Mouse (Mus musculus) forebrain, embryonic 16.5 days (tissue): ENCODE results near the gene Specc1. TPM values are rescaled to one million over a fixed set of nuclear protein-coding genes. Genes with fewer than 3 reads are reported as not detected.

Source experiments
- ATAC-seq: fragments of 200-750 bp; cut with Nextera tagmentation; 2 replicates; pipeline ENCODE4 v1.8.0; 2017; ENCODE audit warnings: mild to moderate bottlenecking, moderate library complexity
- H3K27ac ChIP-seq: fragments of 300-500 bp; sonication (generic); 2 replicates; pipeline ENCODE4 v1.5.1; 2014; ENCODE audit warnings: low read length, control low read depth
- H3K27me3 ChIP-seq: fragments of 300-500 bp; sonication (generic); replicated peaks from 2 replicates; pipeline ENCODE4 v1.6.1; 2014; ENCODE audit warnings: low read length; ENCODE audit not compliant: control insufficient read depth, insufficient read depth
- H3K36me3 ChIP-seq: fragments of 300-500 bp; sonication (generic); 2 replicates; pipeline ENCODE4 v1.6.1; 2014; ENCODE audit not compliant: control insufficient read depth, insufficient read depth
- H3K4me1 ChIP-seq: fragments of 300-500 bp; sonication (generic); replicated peaks from 2 replicates; pipeline ENCODE4 v1.6.1; 2014; ENCODE audit warnings: low read length; ENCODE audit not compliant: control insufficient read depth, insufficient read depth
- H3K4me2 ChIP-seq: fragments of 300-500 bp; sonication (generic); 2 replicates; pipeline ENCODE4 v1.6.1; 2014; ENCODE audit warnings: mild to moderate bottlenecking, low read length, control low read depth
- H3K4me3 ChIP-seq: fragments of 300-500 bp; sonication (generic); replicated peaks from 2 replicates; pipeline ENCODE4 v1.5.1; 2014; ENCODE audit warnings: mild to moderate bottlenecking, low read length, control low read depth
- H3K9ac ChIP-seq: fragments of 300-500 bp; sonication (generic); replicated peaks from 2 replicates; pipeline ENCODE4 v1.6.1; 2014; ENCODE audit warnings: low read depth, low read length, control low read depth
- H3K9me3 ChIP-seq: fragments of 300-500 bp; sonication (generic); 2 replicates; pipeline ENCODE4 v1.6.1; 2016; ENCODE audit warnings: low read length; ENCODE audit not compliant: control insufficient read depth
- WGBS: fragments of 180-500 bp; shearing (Covaris S2); extraction: QIAGEN DNeasy Blood & Tissue Kit; methylation state at CpG from one replicate; pipeline ENCODE4 v1.1.7; 2014; 5-methylcytosine and 5-hydroxymethylcytosine counted together
- polyA plus RNA-seq: library from polyadenylated mRNA; unstranded; fragments of >200 nt; fragmentation: Nextera tagmentation; extraction: Ambion mirVana; gene quantifications from 2 replicates; pipeline ENCODE4 v1.2.1, GENCODE M21; 2015

Gene Specc1
- polyA plus RNA-seq, 1 experiment from 2014 or later, result 9.4 TPM

DNA sequence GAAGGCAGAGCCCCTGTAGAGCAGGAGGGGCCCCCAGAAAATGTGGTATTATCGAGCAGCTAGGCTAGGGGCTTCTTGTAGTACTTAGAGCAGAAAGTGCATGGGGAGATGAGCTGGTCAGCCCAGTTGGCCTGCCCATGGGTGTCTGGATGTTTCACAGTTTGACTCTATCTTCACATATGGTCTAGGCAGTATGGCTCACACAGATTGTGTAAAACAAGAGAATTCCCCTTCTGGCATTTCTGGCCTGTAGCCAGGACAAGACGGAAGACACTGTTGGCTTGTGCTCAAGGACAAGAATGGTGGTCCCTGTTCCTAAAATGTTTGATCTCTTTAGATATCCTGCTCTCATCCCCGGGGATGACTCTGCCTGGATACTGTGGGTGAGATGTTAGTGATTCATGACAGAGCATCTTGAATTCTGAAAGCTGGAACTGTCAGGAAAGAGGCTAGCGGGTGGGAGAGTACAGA lies 69.8 kb downstream of the Specc1 start:
- Histone ChIP-seq H3K27ac (no peak overlapping the region), H3K4me1 (peaks cover 25% of the 10 kb centered on the region), H3K4me2 (no peak overlapping the region), H3K36me3 (no peaks in the 10 kb centered on the region), H3K9me3 (no peaks in the 10 kb centered on the region), H3K4me3 (no peak overlapping the region), H3K27me3 (no peaks in the 10 kb centered on the region), H3K9ac (no peak overlapping the region)
- no peak for ATAC-seq
- 60% methylated on average over 4 of the region's 4 CpGs for WGBS

DNA sequence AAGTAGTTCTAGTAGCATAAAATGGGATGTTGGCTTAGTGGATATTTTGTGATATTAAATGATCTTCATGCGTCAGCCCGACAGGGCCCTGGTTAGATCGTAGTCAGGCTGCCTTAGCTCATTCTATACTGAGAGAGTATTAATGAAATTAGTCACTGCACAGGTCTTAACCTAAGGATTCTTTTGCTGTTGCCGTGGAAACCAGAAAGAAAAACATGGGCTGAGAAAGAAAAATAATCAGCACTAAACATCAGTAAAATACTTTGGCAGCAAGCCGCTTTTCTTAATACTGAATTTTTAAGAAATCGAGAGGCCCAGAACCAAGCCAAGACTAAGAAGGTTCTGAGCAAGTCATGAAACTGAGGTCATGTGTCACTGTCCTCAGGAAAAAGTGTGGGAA lies 70.7 kb downstream of the Specc1 start:
- Histone ChIP-seq H3K27ac (no peak overlapping the region), H3K4me1 (peaks cover 25% of the 10 kb centered on the region), H3K9ac (no peak overlapping the region), H3K4me2 (no peak overlapping the region), H3K4me3 (no peak overlapping the region), H3K36me3 (no peaks in the 10 kb centered on the region), H3K9me3 (no peaks in the 10 kb centered on the region), H3K27me3 (no peaks in the 10 kb centered on the region)
- 66% methylated on average over 6 of the region's 6 CpGs for WGBS
- ATAC-seq, result no peak

DNA sequence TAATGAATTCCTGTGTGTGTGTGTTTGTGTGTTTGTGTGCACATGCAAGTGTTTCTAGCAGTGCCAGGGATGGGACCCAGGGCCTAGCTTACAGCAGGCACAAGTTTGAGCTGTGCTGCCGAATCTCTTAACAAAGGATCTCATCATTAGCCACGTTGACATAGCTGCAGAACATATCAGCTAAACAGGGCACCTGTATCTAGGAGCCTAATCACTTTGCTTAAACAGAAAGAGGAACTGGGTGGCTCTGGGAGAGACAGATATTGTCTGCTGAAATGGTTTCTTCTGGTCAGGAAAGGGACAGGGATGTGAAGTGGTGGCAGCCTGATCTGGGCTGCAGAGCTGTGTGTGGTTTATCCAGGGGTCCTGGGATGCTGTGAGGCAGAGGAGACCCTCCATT lies 71.1 kb downstream of the Specc1 start:
- H3K4me2 ChIP-seq, result no peak overlapping the region
- WGBS, result 41% methylated on average over 2 of the region's 2 CpGs
- H3K4me1 ChIP-seq, result peaks cover 25% of the 10 kb centered on the region
- H3K36me3 ChIP-seq, result no peaks in the 10 kb centered on the region
- no peaks in the 10 kb centered on the region for H3K27me3 ChIP-seq
- no peak overlapping the region for H3K9ac ChIP-seq
- ATAC-seq, result no peak
- no peak overlapping the region for H3K4me3 ChIP-seq
- no peaks in the 10 kb centered on the region for H3K9me3 ChIP-seq
- no peak overlapping the region for H3K27ac ChIP-seq

DNA sequence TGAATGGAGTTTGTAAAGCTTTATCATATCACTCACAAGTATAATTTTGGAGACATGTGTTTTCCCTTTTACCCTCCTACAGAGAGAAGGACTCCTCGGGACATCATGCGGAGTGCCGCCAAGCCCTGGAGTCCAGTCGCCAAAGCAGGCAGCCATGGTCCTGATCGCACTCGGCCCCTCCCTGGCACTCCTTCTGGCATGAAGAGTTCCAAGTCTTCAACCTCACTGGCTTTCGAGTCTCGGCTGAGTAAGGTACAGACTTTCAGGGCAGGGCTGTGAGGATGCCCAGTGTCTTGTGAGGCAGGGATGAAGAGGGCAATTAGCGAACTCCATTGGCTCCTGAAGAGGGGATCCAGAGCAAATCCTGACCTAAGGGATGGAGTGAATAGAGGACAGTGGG lies 72.6 kb downstream of the Specc1 start:
- Histone ChIP-seq H3K9ac (no peak overlapping the region), H3K36me3 (no peaks in the 10 kb centered on the region), H3K4me3 (no peak overlapping the region), H3K27me3 (no peaks in the 10 kb centered on the region), H3K9me3 (no peaks in the 10 kb centered on the region), H3K4me1 (peaks cover 21% of the 10 kb centered on the region), H3K27ac (no peak overlapping the region), H3K4me2 (no peak overlapping the region)
- whole genome bisulfite sequencing, result 82% methylated on average over 9 of the region's 9 CpGs
- no peak for ATAC-seq

DNA sequence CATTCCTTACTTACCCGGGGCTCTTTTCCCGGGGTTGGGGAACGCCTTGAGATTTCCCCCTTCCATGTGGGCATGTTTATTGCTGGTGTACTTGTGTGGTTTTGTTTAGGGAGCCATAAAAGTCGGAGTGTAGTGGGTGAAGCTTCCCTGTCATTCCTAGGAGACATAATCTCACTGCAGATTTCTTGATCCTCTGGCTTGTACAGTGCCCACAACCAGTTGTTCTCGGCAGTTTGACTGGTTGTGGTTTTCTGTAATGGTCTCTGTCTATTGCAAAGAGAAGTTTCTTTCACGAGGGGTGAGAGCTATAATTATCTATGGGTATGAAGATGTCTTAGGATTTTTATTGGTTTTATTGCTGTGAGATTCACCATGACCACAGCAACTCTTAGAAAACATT lies 78.0 kb downstream of the Specc1 start:
- no peak overlapping the region for H3K4me3 ChIP-seq
- H3K27ac ChIP-seq, result no peak overlapping the region
- no peak for ATAC-seq
- no peaks in the 10 kb centered on the region for H3K27me3 ChIP-seq
- no peaks in the 10 kb centered on the region for H3K4me1 ChIP-seq
- WGBS, result 80% methylated on average over 6 of the region's 6 CpGs
- no peaks in the 10 kb centered on the region for H3K36me3 ChIP-seq
- no peak overlapping the region for H3K9ac ChIP-seq
- H3K9me3 ChIP-seq, result no peaks in the 10 kb centered on the region
- no peak overlapping the region for H3K4me2 ChIP-seq

DNA sequence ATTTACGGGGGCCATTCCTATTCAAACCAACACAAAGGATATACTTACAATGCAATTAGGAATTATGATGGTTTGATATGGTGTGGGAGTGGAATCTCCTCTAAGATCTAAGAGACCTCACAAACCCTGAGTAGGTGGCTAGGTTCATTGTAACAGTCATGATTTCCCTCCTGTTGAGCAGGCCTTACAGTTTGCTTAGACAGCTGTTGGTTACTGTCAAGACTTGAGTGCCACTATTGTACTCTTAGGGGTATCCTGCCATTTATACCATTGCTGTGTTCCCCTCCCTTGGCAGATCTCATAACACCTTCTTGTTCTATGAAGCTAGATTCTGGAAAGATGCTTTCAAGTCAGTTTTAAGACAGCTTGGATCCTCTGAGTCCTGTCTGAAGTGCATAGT lies 78.7 kb downstream of the Specc1 start:
- H3K27me3 ChIP-seq, result no peaks in the 10 kb centered on the region
- no peaks in the 10 kb centered on the region for H3K36me3 ChIP-seq
- H3K27ac ChIP-seq, result no peak overlapping the region
- H3K9me3 ChIP-seq, result no peaks in the 10 kb centered on the region
- no peak for ATAC-seq
- no peak overlapping the region for H3K9ac ChIP-seq
- H3K4me3 ChIP-seq, result no peak overlapping the region
- no peak overlapping the region for H3K4me2 ChIP-seq
- WGBS, result 87% methylated on average over 1 of the region's 1 CpGs
- H3K4me1 ChIP-seq, result no peaks in the 10 kb centered on the region

DNA sequence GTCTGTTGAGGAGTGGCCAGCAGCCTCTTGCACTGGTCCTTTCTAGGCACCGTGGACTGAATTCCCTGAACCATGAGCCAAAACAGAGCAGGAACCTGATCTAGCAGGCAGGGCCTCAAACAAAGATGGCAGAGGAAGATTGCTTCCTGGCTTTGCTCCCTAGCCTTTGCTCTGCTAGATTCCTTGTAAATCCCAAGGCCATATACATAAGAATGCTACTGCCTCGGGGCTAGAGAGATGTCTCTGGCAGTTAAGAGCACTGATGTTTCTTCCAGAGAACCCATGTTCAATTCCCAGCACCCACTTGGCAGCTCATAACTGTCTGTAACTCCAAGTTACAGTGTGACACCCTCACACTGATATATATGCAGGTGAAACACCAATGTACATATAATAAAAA lies 83.6 kb downstream of the Specc1 start:
- WGBS, result 77% methylated on average over 2 of the region's 2 CpGs

DNA sequence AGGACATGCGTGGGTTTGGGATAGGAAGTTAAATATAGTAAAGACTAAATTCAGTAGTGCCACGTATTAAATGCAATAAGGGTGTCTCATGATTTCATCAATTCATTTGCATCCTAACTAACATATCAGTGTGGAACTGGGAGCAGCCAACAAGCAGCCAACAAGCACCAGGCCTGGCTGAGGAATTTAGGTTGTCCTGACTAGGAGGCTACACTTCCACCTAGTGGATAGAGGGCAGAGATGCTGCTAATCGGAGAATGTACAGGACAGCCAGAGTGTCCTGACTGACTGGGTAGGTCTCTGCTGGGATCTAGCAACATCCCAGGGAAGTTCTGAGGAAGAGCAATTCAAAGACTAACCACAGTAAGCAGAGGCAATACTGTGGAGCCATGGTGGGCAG lies 88.1 kb downstream of the Specc1 start:
- H3K4me3 ChIP-seq, result no peak overlapping the region
- H3K36me3 ChIP-seq, result no peaks in the 10 kb centered on the region
- no peaks in the 10 kb centered on the region for H3K9me3 ChIP-seq
- H3K27ac ChIP-seq, result no peak overlapping the region
- ATAC-seq, result no peak
- no peak overlapping the region for H3K9ac ChIP-seq
- H3K4me2 ChIP-seq, result no peak overlapping the region
- H3K27me3 ChIP-seq, result no peaks in the 10 kb centered on the region
- 0 out of 2 replicates have a peak, but pooled peaks cover 2% of the 10 kb centered on the region for H3K4me1 ChIP-seq
- WGBS, result 37% methylated on average over 3 of the region's 3 CpGs

More for the DNA sequence above, 83.6 kb downstream of the Specc1 start:
- ATAC-seq, result no peak
- Histone ChIP-seq H3K27ac (no peak overlapping the region), H3K36me3 (no peaks in the 10 kb centered on the region), H3K4me1 (no peaks in the 10 kb centered on the region), H3K4me3 (no peak overlapping the region), H3K27me3 (no peaks in the 10 kb centered on the region), H3K9ac (no peak overlapping the region), H3K9me3 (no peaks in the 10 kb centered on the region), H3K4me2 (no peak overlapping the region)

DNA sequence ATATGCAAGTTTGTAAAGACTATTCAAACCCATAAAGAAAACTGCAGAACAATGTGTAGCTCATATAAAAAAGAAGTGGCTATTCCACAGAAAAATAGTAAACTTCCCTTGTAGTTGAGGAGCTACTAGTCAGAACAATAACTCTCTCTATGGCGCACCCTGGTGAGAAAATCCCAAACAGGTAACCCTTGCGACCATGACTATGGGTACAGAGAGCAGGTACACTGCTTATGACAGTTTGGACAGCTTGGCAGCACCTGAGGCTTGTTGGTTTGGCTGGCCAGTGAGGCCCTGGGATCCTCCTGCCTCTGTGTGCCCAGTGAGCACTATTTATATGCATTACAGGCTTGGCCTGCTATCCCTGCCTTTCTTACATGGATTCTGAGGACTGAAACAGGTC lies 89.4 kb downstream of the Specc1 start:
- WGBS, result 59% methylated on average over 2 of the region's 2 CpGs
- no peak overlapping the region for H3K4me2 ChIP-seq
- H3K36me3 ChIP-seq, result no peaks in the 10 kb centered on the region
- no peaks in the 10 kb centered on the region for H3K9me3 ChIP-seq
- no peak overlapping the region for H3K27ac ChIP-seq
- H3K9ac ChIP-seq, result no peak overlapping the region
- no peak overlapping the region for H3K4me3 ChIP-seq
- no peak for ATAC-seq
- H3K4me1 ChIP-seq, result 0 out of 2 replicates have a peak, but pooled peaks cover 2% of the 10 kb centered on the region
- H3K27me3 ChIP-seq, result no peaks in the 10 kb centered on the region
